Mouse (Mus musculus) liver, postnatal 0 days (tissue): ENCODE measurements around the gene Mlc1. TPM values are rescaled to one million over a fixed set of nuclear protein-coding genes. Genes with fewer than 3 reads are reported as not detected.

ENCODE experiments used
- ATAC-seq: fragments of 200-750 bp; cut with Nextera tagmentation; 2 replicates; pipeline ENCODE4 v1.8.0; 2017; ENCODE audit warnings: mild to moderate bottlenecking, moderate library complexity
- DNase-seq: peaks from one replicate; pipeline ENCODE4 v3.0.0-alpha.2; 2016
- H3K27ac ChIP-seq: fragments of 300-500 bp; sonication (generic); 2 replicates; pipeline ENCODE4 v1.5.1; 2014; ENCODE audit warnings: antibody characterized with exemption, moderate library complexity, mild to moderate bottlenecking, low read depth
- H3K27me3 ChIP-seq: fragments of 300-500 bp; sonication (generic); 2 replicates; pipeline ENCODE4 v1.6.1; 2014; ENCODE audit warnings: low read length, control low read depth, mixed read lengths; ENCODE audit not compliant: insufficient read depth
- H3K36me3 ChIP-seq: fragments of 300-500 bp; sonication (generic); replicated peaks from 2 replicates; pipeline ENCODE4 v1.6.1; 2014; ENCODE audit warnings: mild to moderate bottlenecking, control low read depth, low read length, moderate library complexity, mixed read lengths; ENCODE audit not compliant: insufficient read depth
- H3K4me1 ChIP-seq: fragments of 300-500 bp; sonication (generic); 2 replicates; pipeline ENCODE4 v1.6.1; 2014; ENCODE audit warnings: antibody characterized with exemption, mild to moderate bottlenecking, control low read depth; ENCODE audit not compliant: insufficient read depth
- H3K4me2 ChIP-seq: fragments of 300-500 bp; sonication (generic); 2 replicates; pipeline ENCODE4 v1.6.1; 2014; ENCODE audit warnings: low read depth, mild to moderate bottlenecking, low read length, moderate library complexity, mixed read lengths
- H3K4me3 ChIP-seq: fragments of 300-500 bp; sonication (generic); 2 replicates; pipeline ENCODE4 v1.5.1; 2014; ENCODE audit warnings: low read depth, low read length
- H3K9ac ChIP-seq: fragments of 300-500 bp; sonication (generic); replicated peaks from 2 replicates; pipeline ENCODE4 v1.6.1; 2014; ENCODE audit warnings: mild to moderate bottlenecking, moderate library complexity
- H3K9me3 ChIP-seq: fragments of 300-500 bp; sonication (generic); 2 replicates; pipeline ENCODE4 v1.6.1; 2016; ENCODE audit warnings: mild to moderate bottlenecking, control low read depth, low read length, mixed read lengths
- CTCF ChIP-seq: sonication (generic); IDR thresholded peaks from 2 replicates; pipeline ENCODE4 v1.5.1; 2016; ENCODE audit warnings: antibody characterized with exemption, low read depth
- EP300 ChIP-seq: IDR thresholded peaks from 2 replicates; pipeline ENCODE4 v1.6.1; 2016; ENCODE audit warnings: antibody characterized with exemption, low read depth, mild to moderate bottlenecking
- WGBS: fragments of 180-500 bp; shearing (Covaris S2); extraction: QIAGEN DNeasy Blood & Tissue Kit; methylation state at CpG from one replicate; pipeline ENCODE4 v1.1.7; 2014; ENCODE audit not compliant: insufficient replicate concordance; 5-methylcytosine and 5-hydroxymethylcytosine counted together
- polyA plus RNA-seq: library from polyadenylated mRNA; unstranded; fragments of >200 nt; fragmentation: Nextera tagmentation; extraction: Ambion mirVana; gene quantifications from 2 replicates; pipeline ENCODE4 v1.2.1, GENCODE M21; 2015

Mlc1 gene
- polyA plus RNA-seq, 1 experiment from 2014 or later, result not detected

DNA sequence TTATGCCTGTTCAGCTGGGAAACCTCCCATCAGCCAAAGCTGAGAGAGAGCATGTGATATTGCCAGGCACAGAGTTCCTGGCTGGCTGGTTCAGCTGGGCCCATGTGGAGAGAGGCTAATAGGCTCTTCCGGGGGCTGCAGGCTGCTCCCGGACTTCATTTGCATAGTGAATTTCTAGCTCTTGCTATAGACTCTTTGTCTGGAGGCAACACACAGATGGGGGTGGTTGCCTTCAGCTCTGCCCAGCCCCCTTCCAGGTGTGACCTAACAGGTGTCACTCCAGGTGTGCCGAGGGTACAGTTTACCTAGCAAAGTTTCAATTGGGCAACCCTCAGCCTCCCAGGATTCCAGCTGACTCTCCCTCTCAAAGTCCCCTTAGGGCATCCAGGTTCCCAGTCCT, 62.4 kb downstream of the Mlc1 start:
- Histone ChIP-seq H3K4me2 (no peak overlapping the region), H3K27ac (no peak overlapping the region), H3K9me3 (no peaks in the 10 kb centered on the region), H3K27me3 (no peaks in the 10 kb centered on the region), H3K36me3 (no peaks in the 10 kb centered on the region), H3K9ac (no peak overlapping the region), H3K4me3 (no peak overlapping the region), H3K4me1 (0 out of 2 replicates have a peak, but pooled peaks cover 4% of the 10 kb centered on the region)
- peak; percentile 31 for DNase-seq
- 49% methylated on average over 3 of the region's 3 CpGs for WGBS
- TF ChIP-seq EP300 (no peak), CTCF (no peak)
- peak; percentile 30; the same call in 1 of the 2 replicates for ATAC-seq

DNA sequence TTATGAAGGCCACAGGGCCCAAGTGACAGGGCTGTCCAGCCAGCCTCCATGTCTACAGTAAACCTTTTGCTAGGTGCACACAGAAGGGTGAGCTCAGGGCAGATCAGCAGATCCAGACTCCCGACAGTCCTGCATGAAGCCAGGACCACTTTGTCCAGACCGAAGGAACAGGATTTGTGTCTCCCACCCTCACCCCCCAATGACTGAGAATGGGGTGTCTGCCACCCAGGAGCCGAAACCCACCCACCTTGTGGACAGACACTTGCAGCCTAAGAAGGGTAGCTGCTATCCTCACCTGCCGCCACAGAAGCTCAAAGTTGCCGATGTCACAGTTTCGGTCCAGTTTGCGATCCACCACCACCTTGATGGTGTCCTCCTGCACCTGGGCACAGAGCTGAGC, 63.8 kb downstream of the Mlc1 start:
- no peak overlapping the region for H3K4me2 ChIP-seq
- H3K27me3 ChIP-seq, result no peaks in the 10 kb centered on the region
- H3K27ac ChIP-seq, result no peak overlapping the region
- DNase-seq, result no peak
- ATAC-seq, result no peak
- no peaks in the 10 kb centered on the region for H3K36me3 ChIP-seq
- no peak for TF ChIP-seq EP300
- TF ChIP-seq CTCF, result no peak
- H3K9ac ChIP-seq, result no peak overlapping the region
- H3K4me1 ChIP-seq, result 0 out of 2 replicates have a peak, but pooled peaks cover 4% of the 10 kb centered on the region
- 82% methylated on average over 7 of the region's 7 CpGs for WGBS
- H3K9me3 ChIP-seq, result no peaks in the 10 kb centered on the region
- H3K4me3 ChIP-seq, result no peak overlapping the region

DNA sequence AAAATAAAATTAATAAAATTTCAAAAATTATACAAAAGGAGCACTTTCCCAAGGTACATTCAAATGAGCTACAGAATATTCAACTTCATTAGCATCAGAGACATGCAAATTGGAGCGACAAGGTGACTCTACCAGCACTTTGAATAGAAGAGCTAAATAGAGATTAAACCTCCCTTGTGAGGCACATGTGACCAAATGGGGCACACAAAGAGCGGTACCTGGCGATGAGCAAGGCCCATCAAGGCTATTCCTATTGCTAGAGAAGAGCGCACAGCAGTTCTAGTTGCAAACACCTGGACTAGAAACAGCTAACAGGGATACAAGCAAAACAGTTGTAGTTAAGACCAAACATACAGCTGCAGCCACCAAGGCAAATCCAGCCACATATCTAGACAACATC, 72.5 kb downstream of the Mlc1 start:
- no peak for DNase-seq
- no peak overlapping the region for H3K4me3 ChIP-seq
- TF ChIP-seq EP300 (no peak), CTCF (no peak)
- no peak overlapping the region for H3K9ac ChIP-seq
- H3K4me1 ChIP-seq, result peaks cover 6% of the 10 kb centered on the region
- ATAC-seq, result no peak
- H3K36me3 ChIP-seq, result no peaks in the 10 kb centered on the region
- whole genome bisulfite sequencing, result 71% methylated on average over 4 of the region's 4 CpGs
- H3K9me3 ChIP-seq, result no peaks in the 10 kb centered on the region
- H3K27me3 ChIP-seq, result no peaks in the 10 kb centered on the region
- H3K4me2 ChIP-seq, result no peak overlapping the region
- H3K27ac ChIP-seq, result no peak overlapping the region

Other genes with a start within 250 kb of the Mlc1 start
- gene Brd1, start 244.8 kb downstream of the Mlc1 start, polyA plus RNA-seq, result 5.2 and 5.6 TPM in 2 replicates
- gene Zbed4, start 227.3 kb downstream of the Mlc1 start, polyA plus RNA-seq, result 3.6 and 3.7 TPM in 2 replicates
- gene Alg12, start 159.7 kb downstream of the Mlc1 start, polyA plus RNA-seq, result 3.6 and 3.7 TPM in 2 replicates
- gene Creld2, start 159.4 kb downstream of the Mlc1 start, polyA plus RNA-seq, result 32.9 and 33.1 TPM in 2 replicates
- gene Pim3, start 116.8 kb downstream of the Mlc1 start, polyA plus RNA-seq, result 18.4 and 34.2 TPM in 2 replicates
- gene Ttll8, start 24.6 kb downstream of the Mlc1 start, polyA plus RNA-seq, result not detected in 2 replicates
- gene Mov10l1, start 3.9 kb upstream of the Mlc1 start, polyA plus RNA-seq, result not detected in 2 replicates
- not detected in 2 replicates for gene Panx2, start 80.7 kb upstream of the Mlc1 start, polyA plus RNA-seq
- 23.3 and 23.6 TPM in 2 replicates for gene Trabd, start 96.1 kb upstream of the Mlc1 start, polyA plus RNA-seq
- gene Selenoo, start 110.1 kb upstream of the Mlc1 start, polyA plus RNA-seq, result 14.3 and 14.7 TPM in 2 replicates
- 3.1 and 3.3 TPM in 2 replicates for gene Tubgcp6, start 144.1 kb upstream of the Mlc1 start, polyA plus RNA-seq
- 4.9 and 6.3 TPM in 2 replicates for gene Hdac10, start 149.7 kb upstream of the Mlc1 start, polyA plus RNA-seq
- 2.1 and 2.4 TPM in 2 replicates for gene Mapk12, start 161.7 kb upstream of the Mlc1 start, polyA plus RNA-seq
- gene Mapk11, start 170.6 kb upstream of the Mlc1 start, polyA plus RNA-seq, result 0.66 and 0.81 TPM in 2 replicates
- 27.2 and 29.7 TPM in 2 replicates for gene Plxnb2, start 201.8 kb upstream of the Mlc1 start, polyA plus RNA-seq
- gene Dennd6b, start 217.5 kb upstream of the Mlc1 start, polyA plus RNA-seq, result 2.6 and 2.7 TPM in 2 replicates
- 13.9 and 18.1 TPM in 2 replicates for gene Ppp6r2, start 232.5 kb upstream of the Mlc1 start, polyA plus RNA-seq